Mouse (Mus musculus) right cerebral cortex, postnatal 10 days (tissue): ENCODE measurements around the gene Mtx1.

Experiments
- DNase-seq, 2 experiments: peaks; one replicate each; pipeline ENCODE4 v3.0.0; 2021; ENCODE audit warnings: low spot score in 2 of 2

Mtx1 gene

DNA sequence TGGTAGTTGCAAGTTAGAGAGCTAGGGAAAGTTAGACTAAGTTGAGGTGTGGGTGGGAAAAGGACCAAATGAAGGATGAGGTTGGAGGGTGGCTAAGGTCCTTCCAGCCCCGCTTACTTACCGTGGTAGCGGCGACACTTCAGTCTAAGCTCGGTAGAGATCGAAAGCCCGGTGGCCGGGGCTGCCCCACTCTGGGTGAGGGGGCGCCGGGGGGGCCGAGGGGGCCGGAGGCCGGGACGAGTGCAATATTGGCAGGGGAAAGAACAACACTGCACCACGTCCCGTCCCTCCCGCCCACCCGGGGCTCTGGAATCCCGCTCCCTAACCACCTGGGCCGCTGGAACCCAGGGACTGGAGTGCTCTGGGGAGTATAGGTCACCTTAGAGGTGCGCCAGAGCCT, at the start of gene Mtx1:
Gene Mtx1 (minus strand): TSS at position 189 of the 400 bp plus-strand sequence.
- no peak for DNase-seq

DNA sequence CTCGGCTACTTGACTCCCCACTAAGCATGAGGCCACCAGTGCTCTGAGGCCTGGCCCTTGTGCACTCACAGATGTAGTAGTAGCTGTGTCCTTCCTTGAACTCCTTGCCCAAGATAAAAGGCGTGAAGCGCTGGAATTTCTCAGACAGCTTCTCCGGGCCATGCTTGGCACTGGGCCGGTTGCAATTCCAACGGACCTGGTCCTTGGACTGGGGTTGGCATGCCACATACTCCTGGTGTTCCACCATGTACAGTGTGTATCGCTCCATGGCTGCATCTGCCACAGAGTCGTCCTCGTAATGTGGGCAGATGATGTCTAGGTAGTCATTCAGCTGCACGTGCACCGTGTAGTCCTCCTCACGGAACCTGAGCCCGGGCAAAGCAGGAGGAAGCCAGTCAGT, 49.2 kb upstream of the Mtx1 start:
- no peak for DNase-seq

GRCm38 (mm10) chr3:89271760-89272159, 44.9 kb upstream of the Mtx1 start:
- DNase-seq: no peak

DNA sequence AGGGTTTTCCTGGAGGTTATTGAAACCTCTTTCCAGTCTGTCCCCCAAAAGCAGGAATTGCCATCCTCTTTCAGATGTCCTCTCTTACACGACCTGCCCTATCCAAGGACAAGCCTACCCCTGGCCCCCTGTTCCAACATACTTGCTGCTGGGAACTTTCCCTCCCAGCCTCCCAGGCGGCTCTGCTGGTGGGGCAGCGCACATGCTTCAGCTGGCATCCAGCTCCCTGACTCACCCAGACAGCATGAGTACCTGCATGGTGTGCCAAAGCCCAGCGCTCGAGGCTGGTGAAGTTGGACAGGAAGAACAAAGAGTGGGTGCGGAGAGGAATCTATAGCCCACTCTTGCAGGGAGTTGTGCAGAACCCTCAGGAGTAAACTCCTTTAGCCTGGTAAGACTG, 44.0 kb upstream of the Mtx1 start:
- peak; percentile 60 to 62 for DNase-seq

DNA sequence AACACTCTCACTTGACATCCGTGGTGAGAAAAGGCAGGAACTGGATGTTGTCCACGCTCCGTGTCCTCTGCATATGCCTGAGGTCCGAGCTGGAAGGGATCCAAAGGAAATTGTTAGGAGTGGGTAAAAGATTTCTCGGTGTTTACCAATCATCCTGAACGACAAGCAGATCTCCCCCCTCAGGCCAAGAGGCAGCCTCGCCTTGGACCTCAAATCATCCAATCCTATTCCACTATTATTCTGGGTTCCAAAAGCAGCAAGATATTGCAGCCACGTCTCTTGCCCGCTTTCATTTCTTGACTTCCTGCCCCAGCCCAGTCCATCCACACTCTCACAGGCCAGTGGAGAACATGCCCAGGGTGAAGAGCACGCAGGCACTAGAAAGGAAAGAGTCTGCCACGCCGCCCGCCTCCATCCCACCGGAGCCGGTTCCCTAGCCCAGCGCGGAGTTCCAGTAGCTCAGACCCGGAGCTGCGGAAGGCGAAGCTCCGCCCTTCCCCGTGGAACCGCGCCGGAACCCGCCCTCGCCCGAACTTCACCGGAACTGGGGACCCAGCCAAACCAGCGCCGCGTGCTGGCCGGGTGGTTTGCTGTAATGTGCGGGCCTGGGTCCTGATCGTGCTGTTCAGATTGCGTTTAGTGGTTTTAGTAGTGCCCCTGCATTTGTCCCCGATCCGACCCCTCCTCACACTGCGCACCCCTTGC, 43.3 kb upstream of the Mtx1 start, which contains the start of gene Slc50a1:
Gene Slc50a1 (minus strand): TSS at position 520 of the 705 bp plus-strand sequence.
- DNase-seq: peak; percentile 88 to 91

DNA sequence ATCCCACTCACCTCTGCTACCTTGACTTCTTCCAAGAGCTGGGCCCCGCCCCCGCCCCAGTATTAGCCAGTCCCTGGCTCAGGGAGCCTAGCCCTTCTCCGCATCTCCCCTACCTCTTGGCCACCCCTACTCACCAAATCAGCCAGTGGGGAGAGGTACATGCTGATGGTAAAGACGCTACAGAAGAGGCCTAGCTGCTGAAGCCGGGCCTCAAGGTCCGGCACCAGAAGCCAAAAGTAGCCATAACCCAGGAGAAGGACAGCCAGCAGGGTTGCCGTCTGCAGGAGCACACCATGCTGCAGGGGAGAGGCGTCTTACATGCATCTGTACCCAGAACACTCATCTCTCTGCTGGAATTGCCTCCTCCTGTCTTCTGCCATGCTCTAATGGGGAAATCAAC, 42.0 kb upstream of the Mtx1 start:
- DNase-seq: no peak

DNA sequence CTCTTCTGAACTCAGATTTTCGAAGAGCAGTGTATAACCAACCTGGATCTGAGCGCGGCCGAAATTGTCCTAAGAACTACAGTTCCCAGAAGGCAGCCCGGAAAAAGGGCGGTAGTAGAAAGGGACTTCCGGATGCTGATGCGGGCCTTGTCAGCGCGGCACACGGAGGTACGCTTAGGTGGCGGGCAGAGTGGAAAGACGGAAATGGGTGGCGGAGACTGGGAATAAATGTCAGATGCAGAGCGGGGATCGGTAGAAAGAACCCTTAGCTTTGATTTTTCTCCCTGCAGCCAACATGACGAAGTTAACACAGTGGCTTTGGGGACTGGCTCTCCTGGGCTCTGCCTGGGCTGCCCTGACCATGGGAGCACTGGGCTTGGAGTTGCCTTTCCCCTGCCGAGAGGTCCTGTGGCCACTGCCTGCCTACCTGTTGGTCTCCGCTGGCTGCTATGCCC, 39.6 kb upstream of the Mtx1 start:
- peak; percentile 90 to 92 for DNase-seq

- DNase-seq: no peak
Observed at GRCm38 (mm10) chr3:89262417-89262816, 35.5 kb upstream of the Mtx1 start.

DNA sequence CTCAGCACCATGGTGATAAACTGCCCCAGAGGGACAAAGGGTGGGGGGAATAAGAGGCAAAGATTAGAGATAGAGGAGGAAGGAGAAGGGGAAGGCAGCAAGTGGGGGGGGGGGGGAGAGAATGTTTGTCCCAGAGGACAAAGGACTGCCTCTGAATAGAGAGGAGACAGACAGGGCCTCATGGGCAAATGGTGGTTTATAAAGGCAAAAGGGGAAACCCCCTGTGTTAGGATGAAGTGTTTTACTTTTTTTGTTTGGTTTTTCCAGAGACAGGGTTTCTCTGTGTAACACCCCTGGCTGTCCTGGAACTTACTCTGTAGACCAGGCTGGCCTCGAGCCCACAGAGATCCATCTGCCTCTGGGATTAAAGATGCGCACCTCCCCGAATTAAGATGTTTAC, 33.3 kb upstream of the Mtx1 start:
- no peak for DNase-seq

GRCm38 (mm10) chr3:89259076-89259475, 32.2 kb upstream of the Mtx1 start, which contains the start of gene Dpm3:
Gene Dpm3 (plus strand): TSS chr3:89259358.
- no peak for DNase-seq

GRCm38 (mm10) chr3:89256177-89256576, 29.3 kb upstream of the Mtx1 start:
- DNase-seq: no peak

DNA sequence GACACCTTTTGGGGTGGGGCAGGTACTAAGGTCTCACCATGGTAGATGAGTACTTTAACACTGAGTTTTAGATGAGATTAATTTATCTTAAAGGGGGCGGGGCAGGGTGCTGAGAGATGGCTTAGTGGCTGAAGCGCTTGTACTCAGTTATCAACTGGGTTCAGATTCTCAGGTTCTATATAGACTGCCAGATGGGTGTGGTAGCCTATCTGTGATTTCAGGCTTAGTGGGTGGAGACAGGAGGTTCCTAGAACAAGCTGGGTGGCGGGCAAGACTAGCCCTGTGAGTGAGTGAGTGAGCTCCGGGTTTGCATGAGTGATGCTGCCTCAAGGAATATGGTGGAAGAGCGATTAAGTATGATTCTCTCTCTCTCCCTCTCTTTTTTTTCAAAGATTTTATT, 28.1 kb upstream of the Mtx1 start:
- no peak for DNase-seq

DNA sequence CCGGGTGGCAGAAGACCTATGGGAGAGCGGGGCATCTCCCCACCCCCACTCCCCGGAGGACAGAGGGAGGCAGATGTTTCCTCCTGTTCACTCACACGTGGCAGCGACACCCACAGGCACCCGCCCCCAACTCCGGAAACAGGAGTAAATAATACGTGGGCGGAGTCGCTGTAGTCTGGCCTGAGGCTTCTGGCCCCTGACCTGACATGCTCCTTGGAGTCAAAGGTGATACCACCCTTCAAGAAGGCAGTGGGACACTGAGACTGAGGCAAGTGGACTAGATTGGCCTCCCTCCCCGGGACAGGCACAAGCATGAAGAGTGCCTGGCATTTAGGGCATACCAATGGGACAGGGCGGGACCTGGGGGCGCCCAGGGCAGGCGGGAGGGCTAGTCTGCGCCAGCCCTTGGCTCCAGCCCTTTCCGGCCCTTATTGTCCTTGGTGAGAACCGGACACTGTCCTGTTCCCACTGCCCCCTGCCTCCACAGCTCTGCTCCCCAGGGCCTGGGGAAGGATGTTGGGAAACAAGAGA, 24.5 kb upstream of the Mtx1 start:
- DNase-seq: peak; percentile 38 to 49

GRCm38 (mm10) chr3:89250435-89251040, 23.6 kb upstream of the Mtx1 start:
- peak in 1 of 2 experiments; percentile 62 for DNase-seq

- no peak for DNase-seq
Observed at GRCm38 (mm10) chr3:89247466-89247865, 20.6 kb upstream of the Mtx1 start.

DNA sequence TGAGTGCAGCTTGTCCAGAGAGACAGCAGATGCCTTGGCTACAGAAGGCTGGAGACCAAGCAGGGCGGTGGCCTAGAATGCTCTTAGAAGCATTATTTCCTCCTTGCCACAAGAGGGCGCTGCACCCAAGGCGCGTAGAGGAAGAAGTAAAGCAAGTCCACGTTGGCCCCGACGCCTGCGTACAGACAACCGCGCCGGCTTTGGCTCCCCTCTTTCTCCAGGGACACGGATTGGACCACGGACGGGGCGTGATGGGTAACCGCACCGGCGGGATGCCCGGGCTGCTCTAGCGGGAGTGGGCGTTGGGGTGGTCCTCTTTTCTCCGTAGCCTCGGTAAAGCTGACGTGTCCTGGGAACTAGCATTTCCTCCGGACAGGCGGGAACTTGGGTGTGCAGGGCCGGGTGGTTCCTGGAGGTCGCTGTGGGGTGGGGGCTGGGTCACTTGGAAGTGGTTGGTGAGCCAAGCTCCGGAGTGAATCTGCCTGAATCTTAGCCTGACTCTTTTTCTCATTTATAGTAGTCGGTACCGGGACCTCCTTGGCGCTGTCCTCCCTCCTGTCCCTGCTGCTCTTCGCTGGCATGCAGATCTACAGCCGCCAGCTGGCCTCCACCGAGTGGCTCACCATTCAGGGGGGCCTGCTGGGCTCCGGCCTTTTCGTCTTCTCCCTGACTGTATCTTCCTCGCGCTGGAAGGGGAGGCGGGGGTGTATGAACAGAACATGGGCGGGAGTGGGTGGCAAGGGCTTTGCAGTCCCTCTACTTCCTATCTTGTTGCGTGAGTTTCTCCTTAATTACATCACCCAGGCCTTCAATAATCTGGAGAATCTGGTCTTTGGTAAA, 19.6 kb upstream of the Mtx1 start, which contains the start of gene Trim46:
Gene Trim46 (minus strand): TSS at position 49 of the 840 bp plus-strand sequence.
- DNase-seq: peak; percentile 95

DNA sequence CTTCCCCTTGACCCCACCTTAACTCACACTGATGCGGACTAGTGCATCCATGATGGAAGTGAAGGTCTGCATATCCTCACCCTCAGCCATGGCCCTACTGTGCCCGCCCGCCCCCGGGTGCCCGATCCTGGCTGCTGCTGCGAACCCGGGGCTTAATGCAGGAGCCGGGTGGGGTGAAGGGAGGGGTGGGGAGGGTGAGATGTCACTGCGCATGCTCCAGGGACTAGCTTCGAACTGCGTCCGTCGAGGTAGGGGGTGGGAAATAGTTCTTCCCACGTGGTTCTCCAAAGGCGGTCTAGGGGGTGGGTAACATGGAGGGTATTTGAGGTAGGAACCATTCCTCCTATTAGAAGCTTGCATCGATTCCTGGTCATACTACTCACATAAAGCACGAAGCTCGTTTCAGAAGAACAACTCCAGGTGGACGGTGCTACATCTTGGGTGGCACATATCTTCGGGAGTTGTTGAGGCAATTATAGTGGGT, 18.8 kb upstream of the Mtx1 start, which contains the start of gene Krtcap2:
Gene Krtcap2 (plus strand): TSS at position 279 of the 484 bp plus-strand sequence.
- peak; percentile 91 to 92 for DNase-seq

GRCm38 (mm10) chr3:89244982-89245687, 18.2 kb upstream of the Mtx1 start:
- DNase-seq: peak; percentile 92

- peak in 1 of 2 experiments; percentile 68 for DNase-seq
Observed at GRCm38 (mm10) chr3:89244158-89244981, 17.5 kb upstream of the Mtx1 start.

GRCm38 (mm10) chr3:89243609-89244008, 16.7 kb upstream of the Mtx1 start:
- peak in 1 of 2 experiments; percentile 74 for DNase-seq
